Mouse (Mus musculus): ENCODE measurements at regions not wholly inside any gene's neighbourhood (a gene's known extent, or its start where the extent isn't known, plus 50 kb on each side); places are given as distances from the start of the nearest gene placed in this dataset.

- TF ChIP-seq EP300 (optimal IDR thresholded peaks at IDR 0.05) (peak; percentile 65), CTCF (IDR thresholded peaks at IDR 0.05; ENCODE audit: low read depth) (no peak)
These were observed 165.9 kb downstream of the Klf6 start for GRCm38 (mm10) chr13:6027207-6027606.
